Mouse (Mus musculus): ENCODE measurements around the gene Mylip. TPM values are rescaled to one million over a fixed set of nuclear protein-coding genes. Genes with fewer than 3 reads are reported as not detected.
A peak's percentile ranks its signal among the peaks of the same experiment; 100 is the strongest.

Mylip gene
- polyA plus RNA-seq, 1 experiment from 2014 or later: 12.9 TPM

- no peaks in the 10 kb centered on the region for H3K27me3 ChIP-seq (ENCODE audit: control insufficient read depth, insufficient read depth, low read length)
- no peak overlapping the region for H3K4me2 ChIP-seq (ENCODE audit: low read depth, low read length)
- no peak for ATAC-seq (ENCODE audit: insufficient read depth, low FRiP score)
- H3K27ac ChIP-seq (ENCODE audit: low read length): no peak overlapping the region
- no peaks in the 10 kb centered on the region for H3K36me3 ChIP-seq (ENCODE audit: control insufficient read depth, insufficient read depth, low read length)
- WGBS: 95% methylated on average over 7 of the region's 7 CpGs
- H3K4me3 ChIP-seq (replicated peaks; ENCODE audit: low read length): no peak overlapping the region
- H3K9me3 ChIP-seq (replicated peaks; ENCODE audit: control insufficient read depth, low read length): no peaks in the 10 kb centered on the region
- H3K4me1 ChIP-seq (ENCODE audit: control insufficient read depth, insufficient read depth, low read length): peaks cover 26% of the 10 kb centered on the region
- H3K9ac ChIP-seq (ENCODE audit: low read length): no peak overlapping the region
Measured at GRCm38 (mm10) chr13:45452437-45452836, 62.9 kb downstream of the Mylip start.

GRCm38 (mm10) chr13:45453033-45453432 is 63.5 kb downstream of the Mylip start:
- no peak overlapping the region for H3K27ac ChIP-seq (ENCODE audit: low read length)
- no peaks in the 10 kb centered on the region for H3K36me3 ChIP-seq (ENCODE audit: control insufficient read depth, insufficient read depth, low read length)
- no peaks in the 10 kb centered on the region for H3K27me3 ChIP-seq (ENCODE audit: control insufficient read depth, insufficient read depth, low read length)
- no peak for ATAC-seq (ENCODE audit: insufficient read depth, low FRiP score)
- 63% methylated on average over 9 of the region's 9 CpGs for WGBS
- no peak overlapping the region for H3K9ac ChIP-seq (ENCODE audit: low read length)
- no peaks in the 10 kb centered on the region for H3K9me3 ChIP-seq (replicated peaks; ENCODE audit: control insufficient read depth, low read length)
- peaks cover 26% of the 10 kb centered on the region for H3K4me1 ChIP-seq (ENCODE audit: control insufficient read depth, insufficient read depth, low read length)
- no peak overlapping the region for H3K4me3 ChIP-seq (replicated peaks; ENCODE audit: low read length)
- H3K4me2 ChIP-seq (ENCODE audit: low read depth, low read length): no peak overlapping the region

GRCm38 (mm10) chr13:45454044-45454443 is 64.5 kb downstream of the Mylip start:
- no peak for ATAC-seq (ENCODE audit: insufficient read depth, low FRiP score)
- Histone ChIP-seq H3K36me3 (ENCODE audit: control insufficient read depth, insufficient read depth, low read length) (no peaks in the 10 kb centered on the region), H3K27me3 (ENCODE audit: control insufficient read depth, insufficient read depth, low read length) (no peaks in the 10 kb centered on the region), H3K4me3 (replicated peaks; ENCODE audit: low read length) (no peak overlapping the region), H3K9me3 (replicated peaks; ENCODE audit: control insufficient read depth, low read length) (no peaks in the 10 kb centered on the region), H3K4me1 (ENCODE audit: control insufficient read depth, insufficient read depth, low read length) (peaks cover 26% of the 10 kb centered on the region), H3K9ac (ENCODE audit: low read length) (no peak overlapping the region), H3K4me2 (ENCODE audit: low read depth, low read length) (no peak overlapping the region), H3K27ac (ENCODE audit: low read length) (peak overlapping the region; percentile 90)
- WGBS: 64% methylated on average over 1 of the region's 1 CpGs

GRCm38 (mm10) chr13:45454641-45455040 is 65.1 kb downstream of the Mylip start:
- WGBS: 5% methylated on average over 4 of the region's 4 CpGs

GRCm38 (mm10) chr13:45455108-45455861 is 65.7 kb downstream of the Mylip start:
- no peaks in the 10 kb centered on the region for H3K36me3 ChIP-seq (ENCODE audit: control insufficient read depth, insufficient read depth, low read length)
- WGBS: 7% methylated on average over 15 of the region's 15 CpGs
- ATAC-seq (ENCODE audit: insufficient read depth, low FRiP score): peak; percentile 77; the same call in 1 of the 2 replicates
- peak overlapping the region; percentile 90 for H3K27ac ChIP-seq (ENCODE audit: low read length)
- peak overlapping the region; percentile 34 for H3K9ac ChIP-seq (ENCODE audit: low read length)
- no peak overlapping the region for H3K4me3 ChIP-seq (replicated peaks; ENCODE audit: low read length)
- no peaks in the 10 kb centered on the region for H3K9me3 ChIP-seq (replicated peaks; ENCODE audit: control insufficient read depth, low read length)
- H3K4me2 ChIP-seq (ENCODE audit: low read depth, low read length): peak overlapping the region; percentile 47
- no peaks in the 10 kb centered on the region for H3K27me3 ChIP-seq (ENCODE audit: control insufficient read depth, insufficient read depth, low read length)
- peaks cover 26% of the 10 kb centered on the region for H3K4me1 ChIP-seq (ENCODE audit: control insufficient read depth, insufficient read depth, low read length)

More at GRCm38 (mm10) chr13:45454641-45455040, 65.1 kb downstream of the Mylip start:
- Histone ChIP-seq H3K27ac (ENCODE audit: low read length) (peak overlapping the region; percentile 90), H3K4me1 (ENCODE audit: control insufficient read depth, insufficient read depth, low read length) (peaks cover 26% of the 10 kb centered on the region), H3K9ac (ENCODE audit: low read length) (0 out of 2 replicates have a peak overlapping the region, but pooled peaks have one; percentile 34), H3K4me2 (ENCODE audit: low read depth, low read length) (peak overlapping the region; percentile 47), H3K4me3 (replicated peaks; ENCODE audit: low read length) (no peak overlapping the region), H3K27me3 (ENCODE audit: control insufficient read depth, insufficient read depth, low read length) (no peaks in the 10 kb centered on the region), H3K9me3 (replicated peaks; ENCODE audit: control insufficient read depth, low read length) (no peaks in the 10 kb centered on the region), H3K36me3 (ENCODE audit: control insufficient read depth, insufficient read depth, low read length) (no peaks in the 10 kb centered on the region)
- peak; percentile 64; the same call in 1 of the 2 replicates for ATAC-seq (ENCODE audit: insufficient read depth, low FRiP score)

- Histone ChIP-seq H3K27ac (ENCODE audit: low read length) (peak overlapping the region; percentile 90), H3K36me3 (ENCODE audit: control insufficient read depth, insufficient read depth, low read length) (no peaks in the 10 kb centered on the region), H3K4me1 (ENCODE audit: control insufficient read depth, insufficient read depth, low read length) (peaks cover 26% of the 10 kb centered on the region), H3K27me3 (ENCODE audit: control insufficient read depth, insufficient read depth, low read length) (no peaks in the 10 kb centered on the region), H3K4me2 (ENCODE audit: low read depth, low read length) (peak overlapping the region; percentile 47), H3K9ac (ENCODE audit: low read length) (peak overlapping the region; percentile 34), H3K9me3 (replicated peaks; ENCODE audit: control insufficient read depth, low read length) (no peaks in the 10 kb centered on the region), H3K4me3 (replicated peaks; ENCODE audit: low read length) (no peak overlapping the region)
- WGBS: 33% methylated on average over 2 of the region's 2 CpGs
- ATAC-seq (ENCODE audit: insufficient read depth, low FRiP score): peak; percentile 54; the same call in 1 of the 2 replicates
Measured at GRCm38 (mm10) chr13:45455862-45456192, 66.3 kb downstream of the Mylip start.

GRCm38 (mm10) chr13:45457459-45457858 is 67.9 kb downstream of the Mylip start:
- Histone ChIP-seq H3K9me3 (replicated peaks; ENCODE audit: control insufficient read depth, low read length) (no peaks in the 10 kb centered on the region), H3K27ac (ENCODE audit: low read length) (no peak overlapping the region), H3K9ac (ENCODE audit: low read length) (no peak overlapping the region), H3K4me3 (replicated peaks; ENCODE audit: low read length) (no peak overlapping the region), H3K4me2 (ENCODE audit: low read depth, low read length) (no peak overlapping the region), H3K4me1 (ENCODE audit: control insufficient read depth, insufficient read depth, low read length) (peaks cover 26% of the 10 kb centered on the region), H3K27me3 (ENCODE audit: control insufficient read depth, insufficient read depth, low read length) (no peaks in the 10 kb centered on the region), H3K36me3 (ENCODE audit: control insufficient read depth, insufficient read depth, low read length) (no peaks in the 10 kb centered on the region)
- WGBS: 62% methylated on average over 7 of the region's 7 CpGs
- ATAC-seq (ENCODE audit: insufficient read depth, low FRiP score): no peak

- WGBS: 83% methylated on average over 3 of the region's 3 CpGs
- H3K4me1 ChIP-seq (ENCODE audit: control insufficient read depth, insufficient read depth, low read length): peaks cover 10% of the 10 kb centered on the region
- H3K36me3 ChIP-seq (ENCODE audit: control insufficient read depth, insufficient read depth, low read length): no peaks in the 10 kb centered on the region
- H3K9me3 ChIP-seq (replicated peaks; ENCODE audit: control insufficient read depth, low read length): no peaks in the 10 kb centered on the region
- no peak overlapping the region for H3K4me2 ChIP-seq (ENCODE audit: low read depth, low read length)
- no peak for ATAC-seq (ENCODE audit: insufficient read depth, low FRiP score)
- H3K27me3 ChIP-seq (ENCODE audit: control insufficient read depth, insufficient read depth, low read length): no peaks in the 10 kb centered on the region
- H3K4me3 ChIP-seq (replicated peaks; ENCODE audit: low read length): no peak overlapping the region
- H3K9ac ChIP-seq (ENCODE audit: low read length): no peak overlapping the region
- H3K27ac ChIP-seq (ENCODE audit: low read length): no peak overlapping the region
Measured at GRCm38 (mm10) chr13:45460177-45460576, 70.6 kb downstream of the Mylip start.

GRCm38 (mm10) chr13:45461370-45461958 is 71.9 kb downstream of the Mylip start:
- Histone ChIP-seq H3K9me3 (replicated peaks; ENCODE audit: control insufficient read depth, low read length) (no peaks in the 10 kb centered on the region), H3K4me3 (replicated peaks; ENCODE audit: low read length) (no peak overlapping the region), H3K9ac (ENCODE audit: low read length) (no peak overlapping the region), H3K4me1 (ENCODE audit: control insufficient read depth, insufficient read depth, low read length) (no peaks in the 10 kb centered on the region), H3K27ac (ENCODE audit: low read length) (no peak overlapping the region), H3K36me3 (ENCODE audit: control insufficient read depth, insufficient read depth, low read length) (no peaks in the 10 kb centered on the region), H3K4me2 (ENCODE audit: low read depth, low read length) (no peak overlapping the region), H3K27me3 (ENCODE audit: control insufficient read depth, insufficient read depth, low read length) (no peaks in the 10 kb centered on the region)
- WGBS: 82% methylated on average over 14 of the region's 14 CpGs
- ATAC-seq (ENCODE audit: insufficient read depth, low FRiP score): no peak

Measured in stomach, embryonic 16.5 days (tissue).